Mouse (Mus musculus): ENCODE measurements around the gene T2. TPM values are rescaled to one million over a fixed set of nuclear protein-coding genes. Genes with fewer than 3 reads are reported as not detected.

T2 gene
- polyA plus RNA-seq, 1 experiment = not detected

DNA sequence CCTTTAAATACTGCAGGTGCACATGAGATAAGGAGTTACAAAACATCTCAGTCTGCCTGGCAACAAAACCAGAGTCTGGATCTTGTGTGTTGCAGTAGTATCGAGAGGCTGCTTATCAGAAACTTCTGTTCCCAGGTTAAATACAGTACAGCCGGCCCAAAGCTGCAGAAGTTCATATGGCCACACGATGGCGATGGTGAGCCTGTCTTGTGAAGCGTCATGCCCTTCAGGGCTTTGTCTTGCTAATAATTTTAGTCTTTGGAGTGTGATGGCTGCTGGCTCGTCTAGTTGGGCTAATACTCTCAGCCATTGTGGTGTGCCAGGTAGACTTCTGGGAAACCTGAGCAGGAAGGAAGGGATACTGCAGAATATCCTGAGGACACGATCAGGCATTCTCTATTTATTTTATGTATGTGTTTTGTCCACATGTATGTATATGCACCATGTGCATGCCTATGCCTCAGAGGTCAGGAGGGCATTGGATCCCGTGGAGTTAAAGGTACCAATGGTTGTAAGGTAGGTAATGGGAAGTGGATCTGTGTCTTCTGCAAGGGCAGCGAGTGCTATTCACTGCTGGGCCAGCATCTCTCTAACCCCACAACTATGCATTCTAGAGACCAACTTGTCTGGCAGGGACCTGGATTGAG lies 107.8 kb downstream of the T2 start:
- peak in 1 of 2 experiments; percentile 18 for DNase-seq (ENCODE audit: low read depth in 1 of 2, low spot score in 2 of 2)
- Histone ChIP-seq H3K36me3 (ENCODE audit: control insufficient read depth, insufficient read depth, low read length) (no peaks in the 10 kb centered on the region), H3K4me3 (ENCODE audit: extremely low read depth, insufficient read depth, insufficient read length) (no peak overlapping the region), H3K4me1 (ENCODE audit: control insufficient read depth, insufficient read depth, insufficient read length) (no peaks in the 10 kb centered on the region), H3K27me3 (ENCODE audit: control insufficient read depth, insufficient read depth, low read length) (no peaks in the 10 kb centered on the region), H3K27ac (ENCODE audit: insufficient read depth, low read length) (no peak overlapping the region)
- 20% methylated on average over 9 of the region's 9 CpGs for WGBS
- TF ChIP-seq CTCF (IDR thresholded peaks at IDR 0.05; ENCODE audit: extremely low read depth, insufficient read depth, insufficient read length, insufficient replicate concordance) (peak; percentile 83), POLR2A (IDR thresholded peaks at IDR 0.05; ENCODE audit: low read depth, low read length) (no peak)

GRCm38 (mm10) chr17:8467771-8468170 lies 112.0 kb downstream of the T2 start:
- TF ChIP-seq CTCF (IDR thresholded peaks at IDR 0.05; ENCODE audit: extremely low read depth, insufficient read depth, insufficient read length, insufficient replicate concordance) = no peak
- no peak for TF ChIP-seq POLR2A (IDR thresholded peaks at IDR 0.05; ENCODE audit: low read depth, low read length)
- DNase-seq (ENCODE audit: low read depth in 1 of 2, low spot score in 2 of 2) = no peak
- no peaks in the 10 kb centered on the region for H3K4me1 ChIP-seq (ENCODE audit: control insufficient read depth, insufficient read depth, insufficient read length)
- H3K36me3 ChIP-seq (ENCODE audit: control insufficient read depth, insufficient read depth, low read length) = no peaks in the 10 kb centered on the region
- H3K27ac ChIP-seq (ENCODE audit: insufficient read depth, low read length) = no peak overlapping the region
- 85% methylated on average over 3 of the region's 3 CpGs for WGBS
- no peaks in the 10 kb centered on the region for H3K27me3 ChIP-seq (ENCODE audit: control insufficient read depth, insufficient read depth, low read length)
- H3K4me3 ChIP-seq (ENCODE audit: extremely low read depth, insufficient read depth, insufficient read length) = no peak overlapping the region

DNA sequence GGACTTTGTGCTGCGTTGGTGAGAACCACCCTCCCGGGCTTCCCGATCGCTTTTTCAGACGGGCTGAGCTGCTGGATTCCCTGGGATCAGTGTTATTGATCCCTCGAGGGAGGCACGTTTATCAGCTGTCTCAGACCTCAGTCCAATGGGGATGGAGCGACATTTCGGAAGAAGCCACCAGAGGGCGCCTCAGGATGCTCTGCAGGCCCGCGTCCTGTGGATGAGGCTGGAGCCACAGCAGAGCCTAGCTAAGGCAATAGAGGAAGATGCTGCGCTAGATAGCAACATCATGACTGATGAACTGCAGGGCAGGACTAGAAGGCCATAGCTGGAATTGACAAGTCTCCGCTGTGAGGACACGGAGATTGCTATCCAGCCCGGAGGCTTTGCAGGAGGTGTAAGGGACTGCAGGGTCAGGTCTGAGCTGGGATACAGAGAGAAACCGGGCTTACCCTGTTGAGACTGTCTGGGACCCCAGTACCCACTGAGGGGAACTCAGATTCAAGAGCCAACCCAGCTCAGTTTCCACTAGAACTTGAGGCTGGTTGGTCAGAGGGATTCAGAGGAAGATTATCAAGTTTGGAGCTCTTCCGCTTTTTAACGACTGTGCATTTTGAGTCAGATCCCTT lies 113.0 kb downstream of the T2 start:
- no peaks in the 10 kb centered on the region for H3K36me3 ChIP-seq (ENCODE audit: control insufficient read depth, insufficient read depth, low read length)
- H3K4me3 ChIP-seq (ENCODE audit: extremely low read depth, insufficient read depth, insufficient read length) = no peak overlapping the region
- TF ChIP-seq CTCF (IDR thresholded peaks at IDR 0.05; ENCODE audit: extremely low read depth, insufficient read depth, insufficient read length, insufficient replicate concordance) (peak; percentile 75), POLR2A (IDR thresholded peaks at IDR 0.05; ENCODE audit: low read depth, low read length) (no peak)
- H3K27ac ChIP-seq (ENCODE audit: insufficient read depth, low read length) = no peak overlapping the region
- WGBS = 16% methylated on average over 19 of the region's 19 CpGs
- H3K4me1 ChIP-seq (ENCODE audit: control insufficient read depth, insufficient read depth, insufficient read length) = no peaks in the 10 kb centered on the region
- H3K27me3 ChIP-seq (ENCODE audit: control insufficient read depth, insufficient read depth, low read length) = no peaks in the 10 kb centered on the region
- peak in 1 of 2 experiments; percentile 48 for DNase-seq (ENCODE audit: low read depth in 1 of 2, low spot score in 2 of 2)

Other genes with a start within 250 kb of the T2 start
- 3.0 and 5.2 TPM in 2 replicates for gene Gm49673, start 208.2 kb upstream of the T2 start, polyA plus RNA-seq (2012; rRNA removed)
- gene Rnaset2a, start 207.9 kb upstream of the T2 start, polyA plus RNA-seq (2012; rRNA removed) = 31.2 and 48.4 TPM in 2 replicates
- 1.9 and 2.2 TPM in 2 replicates for gene Fgfr1op, start 190.5 kb upstream of the T2 start, polyA plus RNA-seq (2012; rRNA removed)
- 43.7 and 44.4 TPM in 2 replicates for gene Ccr6, start 119.9 kb upstream of the T2 start, polyA plus RNA-seq (2012; rRNA removed)
- gene Mpc1, start 73.1 kb upstream of the T2 start, polyA plus RNA-seq (2012; rRNA removed) = 24.5 and 25.6 TPM in 2 replicates
- 61.4 and 81.8 TPM in 2 replicates for gene Sft2d1, start 44.9 kb upstream of the T2 start, polyA plus RNA-seq (2012; rRNA removed)
- gene Prr18, start 18.5 kb upstream of the T2 start, polyA plus RNA-seq (2012; rRNA removed) = 0.28 and 0.42 TPM in 2 replicates
- gene T, start 78.4 kb downstream of the T2 start, polyA plus RNA-seq (2012; rRNA removed) = not detected in 2 replicates
- 1.5 and 3.2 TPM in 2 replicates for gene Pde10a, start 169.4 kb downstream of the T2 start, polyA plus RNA-seq (2012; rRNA removed)
- gene Gm17087, start 211.0 kb downstream of the T2 start, polyA plus RNA-seq (2012; rRNA removed) = not detected in 2 replicates